Mouse (Mus musculus): ENCODE results near the gene Nfkb1.

The Nfkb1 gene

GRCm38 (mm10) chr3:135546212-135546923 lies 145.0 kb downstream of the Nfkb1 start:
- peak; percentile 99 for DNase-seq (ENCODE audit: low read depth, low spot score)

Data from ES-CJ7 (cell line).